Comparison of ENCODE assay signal across 8 mouse cellular contexts in the genomic region with DNA sequence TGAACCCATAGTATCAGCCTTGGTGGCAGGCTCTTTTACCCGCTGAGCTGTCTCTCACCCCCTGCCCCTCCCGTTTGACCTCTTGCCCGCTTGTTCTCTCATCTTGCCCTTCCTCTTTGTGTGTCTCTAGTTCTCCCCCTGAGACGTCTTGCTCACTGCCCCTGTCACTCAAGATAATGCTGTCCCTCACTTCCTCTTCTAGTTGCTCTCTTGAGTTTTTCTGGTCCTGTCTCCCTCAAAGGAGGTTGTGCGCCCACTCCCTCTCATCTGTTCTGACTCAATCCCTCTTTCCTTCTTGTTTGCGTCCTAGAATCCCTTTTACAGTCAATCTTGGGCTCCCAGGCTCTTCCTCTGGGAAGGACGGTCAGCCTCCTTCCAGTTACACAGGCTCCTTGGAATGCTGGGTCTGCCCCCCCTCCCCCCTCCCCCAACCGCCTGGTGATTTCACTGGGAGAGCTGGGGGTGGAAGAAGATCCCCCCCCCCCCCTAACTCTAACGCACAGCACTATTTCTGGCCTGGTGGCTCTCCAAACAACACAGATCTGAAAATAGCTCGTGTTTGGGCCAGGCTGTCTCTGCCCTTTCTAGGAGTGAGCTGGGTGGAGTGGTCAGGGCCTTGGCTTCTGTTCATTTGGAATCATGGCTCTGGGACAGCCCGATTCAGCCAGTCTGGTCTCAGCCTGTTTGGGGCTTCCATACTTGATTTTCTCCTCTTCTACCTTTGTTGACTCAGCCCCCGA. TPM values are rescaled to one million over a fixed set of nuclear protein-coding genes. Genes with fewer than 3 reads are reported as not detected.
DNase-seq lines count a peak whose midpoint lies in the region; ATAC-seq and TF ChIP-seq lines count a peak whose summit lies in the region.

No protein-coding gene starts in this region.

- no peak overlapping the region for H3K4me3 ChIP-seq in limb, embryonic 13.5 days
- no peak overlapping the region for H3K4me3 ChIP-seq in limb, embryonic 10.5 days
- H3K4me3 ChIP-seq in heart, postnatal 0 days (ENCODE audit: low read depth, low read length): no peak overlapping the region
- H3K4me3 ChIP-seq in lung, embryonic 15.5 days: no peak overlapping the region
- H3K4me3 ChIP-seq in hindbrain, embryonic 16.5 days (ENCODE audit: low read length): no peak overlapping the region

- no peak overlapping the region for H3K9ac ChIP-seq in limb, embryonic 13.5 days
- peak overlapping the region; percentile 24; the same call in 1 of the 2 replicates for H3K9ac ChIP-seq in heart, postnatal 0 days (replicated peaks; ENCODE audit: low read depth, low read length)
- H3K9ac ChIP-seq in lung, embryonic 15.5 days: no peak overlapping the region
- no peak overlapping the region for H3K9ac ChIP-seq in hindbrain, embryonic 16.5 days (ENCODE audit: low read depth, low read length)

- no peak for TF ChIP-seq CTCF in heart, postnatal 0 days (IDR thresholded peaks at IDR 0.05; ENCODE audit: low read depth)

- no peaks in the 10 kb centered on the region for H3K27me3 ChIP-seq in limb, embryonic 13.5 days
- no peaks in the 10 kb centered on the region for H3K27me3 ChIP-seq in limb, embryonic 10.5 days (ENCODE audit: low read depth, poor library complexity, severe bottlenecking)
- no peaks in the 10 kb centered on the region for H3K27me3 ChIP-seq in heart, postnatal 0 days (ENCODE audit: control insufficient read depth, insufficient read depth, low read length)
- no peaks in the 10 kb centered on the region for H3K27me3 ChIP-seq in lung, embryonic 15.5 days
- H3K27me3 ChIP-seq in hindbrain, embryonic 16.5 days (replicated peaks; ENCODE audit: control insufficient read depth, insufficient read depth, low read length): no peaks in the 10 kb centered on the region

- H3K4me1 ChIP-seq in limb, embryonic 13.5 days: peaks cover 24% of the 10 kb centered on the region
- peaks cover 45% of the 10 kb centered on the region for H3K4me1 ChIP-seq in limb, embryonic 10.5 days
- peaks cover 55% of the 10 kb centered on the region for H3K4me1 ChIP-seq in heart, postnatal 0 days (ENCODE audit: control insufficient read depth, insufficient read depth)
- H3K4me1 ChIP-seq in lung, embryonic 15.5 days: peaks cover 89% of the 10 kb centered on the region
- H3K4me1 ChIP-seq in hindbrain, embryonic 16.5 days (ENCODE audit: control insufficient read depth, insufficient read depth, low read depth, low read length): peaks cover 16% of the 10 kb centered on the region

- no peak for DNase-seq in limb, embryonic 10.5 days (ENCODE audit: low spot score)
- DNase-seq in embryo, embryonic 10 days (ENCODE audit: low spot score): peak; percentile 36
- DNase-seq in heart, postnatal 0 days (ENCODE audit: low spot score): peak; percentile 86
- no peak for DNase-seq in left cerebral cortex, postnatal 36 days (ENCODE audit: low spot score in 2 of 2)
- DNase-seq in thymus, postnatal 10 days (ENCODE audit: low spot score in 2 of 2): no peak

- ATAC-seq in limb, embryonic 13.5 days (ENCODE audit: low FRiP score, low read depth): no peak
- ATAC-seq in heart, postnatal 0 days (ENCODE audit: insufficient read depth, low read depth): peak; percentile 64
- peak; percentile 36; the same call in 1 of the 2 replicates for ATAC-seq in lung, embryonic 15.5 days (ENCODE audit: borderline replicate concordance, extremely low read depth, low FRiP score, low TSS enrichment)
- no peak for ATAC-seq in hindbrain, embryonic 16.5 days

- H3K9me3 ChIP-seq in limb, embryonic 13.5 days: no peaks in the 10 kb centered on the region
- H3K9me3 ChIP-seq in limb, embryonic 10.5 days (replicated peaks): no peaks in the 10 kb centered on the region
- no peaks in the 10 kb centered on the region for H3K9me3 ChIP-seq in heart, postnatal 0 days (replicated peaks; ENCODE audit: control insufficient read depth, low read length)
- H3K9me3 ChIP-seq in lung, embryonic 15.5 days: no peaks in the 10 kb centered on the region
- H3K9me3 ChIP-seq in hindbrain, embryonic 16.5 days (ENCODE audit: control insufficient read depth, low read length): no peaks in the 10 kb centered on the region

- 44% methylated on average over 12 of the region's 12 CpGs for WGBS in limb, embryonic 13.5 days
- 51% methylated on average over 12 of the region's 12 CpGs for WGBS in limb, embryonic 10.5 days
- 9% methylated on average over 11 of the region's 12 CpGs for WGBS in heart, postnatal 0 days
- 25% methylated on average over 11 of the region's 12 CpGs for WGBS in lung, embryonic 15.5 days
- WGBS in hindbrain, embryonic 16.5 days: 50% methylated on average over 12 of the region's 12 CpGs

- no peak overlapping the region for H3K4me2 ChIP-seq in limb, embryonic 13.5 days (replicated peaks)
- no peak overlapping the region for H3K4me2 ChIP-seq in heart, postnatal 0 days (ENCODE audit: low read depth, low read length)
- H3K4me2 ChIP-seq in lung, embryonic 15.5 days: no peak overlapping the region; the same call in 1 of the 2 replicates
- no peak overlapping the region for H3K4me2 ChIP-seq in hindbrain, embryonic 16.5 days (ENCODE audit: low read length)

- intact Hi-C loops in left cerebral cortex, postnatal 36 days (cut with DNase I): no loop called here

- H3K27ac ChIP-seq in limb, embryonic 13.5 days: 0 out of 2 replicates have a peak overlapping the region, but pooled peaks have one; percentile 3
- no peak overlapping the region; the same call in none of the 2 replicates for H3K27ac ChIP-seq in limb, embryonic 10.5 days
- H3K27ac ChIP-seq in heart, postnatal 0 days (ENCODE audit: low read depth): peak overlapping the region; percentile 92
- H3K27ac ChIP-seq in lung, embryonic 15.5 days: peak overlapping the region; percentile 88
- H3K27ac ChIP-seq in hindbrain, embryonic 16.5 days (ENCODE audit: low read depth, low read length): no peak overlapping the region

- TF ChIP-seq EP300 in heart, postnatal 0 days (IDR thresholded peaks at IDR 0.05; ENCODE audit: low read depth): no peak

- no peaks in the 10 kb centered on the region for H3K36me3 ChIP-seq in limb, embryonic 13.5 days
- H3K36me3 ChIP-seq in limb, embryonic 10.5 days: no peaks in the 10 kb centered on the region
- H3K36me3 ChIP-seq in heart, postnatal 0 days (replicated peaks; ENCODE audit: control insufficient read depth, insufficient read depth, low read length): no peaks in the 10 kb centered on the region
- H3K36me3 ChIP-seq in lung, embryonic 15.5 days: no peaks in the 10 kb centered on the region
- no peaks in the 10 kb centered on the region for H3K36me3 ChIP-seq in hindbrain, embryonic 16.5 days (ENCODE audit: control insufficient read depth, insufficient read depth, low read length)

RNA-seq across cellular contexts. Expression of gene Serpine1, which starts 4.3 kb away (rescaled TPM):
- 0.28 and 0.83 TPM in 2 replicates for polyA plus RNA-seq in limb, embryonic 13.5 days (2015; fragmentation: Nextera tagmentation; extraction: Ambion mirVana)
- 0.36 and 0.39 TPM in 2 replicates for polyA plus RNA-seq in limb, embryonic 10.5 days (2016; fragmentation: Nextera tagmentation; extraction: Ambion mirVana)
- 19.1 and 26.4 TPM in 2 replicates for total RNA-seq in heart, postnatal 0 days (2014; rRNA removed; ENCODE audit: low replicate concordance)
- 0.93 and 1.2 TPM in 2 replicates for polyA plus RNA-seq in heart, postnatal 0 days (2015; fragmentation: Nextera tagmentation; extraction: Ambion mirVana)
- polyA plus RNA-seq in lung, embryonic 15.5 days (2015; fragmentation: Nextera tagmentation; extraction: Ambion mirVana): 0.86 TPM in 2 replicates
- under 1 TPM; 0.57 to 0.91 TPM for total RNA-seq in left cerebral cortex, postnatal 36 days (2021)
- polyA plus RNA-seq in hindbrain, embryonic 16.5 days (2015; fragmentation: Nextera tagmentation; extraction: Ambion mirVana): 0.14 TPM in 1 of 2 replicates, not detected in the other

RNA-seq across cellular contexts. Expression of gene Ap1s1, which starts 30.4 kb away (rescaled TPM):
- polyA plus RNA-seq in limb, embryonic 13.5 days (2015; fragmentation: Nextera tagmentation; extraction: Ambion mirVana): 156 and 159 TPM in 2 replicates
- polyA plus RNA-seq in limb, embryonic 10.5 days (2016; fragmentation: Nextera tagmentation; extraction: Ambion mirVana): 155 and 170 TPM in 2 replicates
- total RNA-seq in heart, postnatal 0 days (2014; rRNA removed; ENCODE audit: low replicate concordance): 45.0 and 94.4 TPM in 2 replicates
- polyA plus RNA-seq in heart, postnatal 0 days (2015; fragmentation: Nextera tagmentation; extraction: Ambion mirVana): 93.0 and 96.5 TPM in 2 replicates
- polyA plus RNA-seq in lung, embryonic 15.5 days (2015; fragmentation: Nextera tagmentation; extraction: Ambion mirVana): 202 and 206 TPM in 2 replicates
- 100 to 1,000 TPM; 315 to 338 TPM for total RNA-seq in left cerebral cortex, postnatal 36 days (2021)
- 242 and 260 TPM in 2 replicates for polyA plus RNA-seq in hindbrain, embryonic 16.5 days (2015; fragmentation: Nextera tagmentation; extraction: Ambion mirVana)

RNA-seq across cellular contexts. Expression of gene Trim56, which starts 39.6 kb away (rescaled TPM):
- polyA plus RNA-seq in limb, embryonic 13.5 days (2015; fragmentation: Nextera tagmentation; extraction: Ambion mirVana): 6.9 and 7.5 TPM in 2 replicates
- 5.6 and 7.0 TPM in 2 replicates for polyA plus RNA-seq in limb, embryonic 10.5 days (2016; fragmentation: Nextera tagmentation; extraction: Ambion mirVana)
- 15.1 and 20.3 TPM in 2 replicates for total RNA-seq in heart, postnatal 0 days (2014; rRNA removed; ENCODE audit: low replicate concordance)
- polyA plus RNA-seq in heart, postnatal 0 days (2015; fragmentation: Nextera tagmentation; extraction: Ambion mirVana): 4.7 and 4.9 TPM in 2 replicates
- 9.8 and 10.5 TPM in 2 replicates for polyA plus RNA-seq in lung, embryonic 15.5 days (2015; fragmentation: Nextera tagmentation; extraction: Ambion mirVana)
- 1 to 10 TPM; 4.3 to 5.2 TPM for total RNA-seq in left cerebral cortex, postnatal 36 days (2021)
- polyA plus RNA-seq in hindbrain, embryonic 16.5 days (2015; fragmentation: Nextera tagmentation; extraction: Ambion mirVana): 1.8 and 2.3 TPM in 2 replicates

RNA-seq across cellular contexts. Expression of gene Vgf, which starts 50.2 kb away (rescaled TPM):
- 0.08 and 0.11 TPM in 2 replicates for polyA plus RNA-seq in limb, embryonic 13.5 days (2015; fragmentation: Nextera tagmentation; extraction: Ambion mirVana)
- polyA plus RNA-seq in limb, embryonic 10.5 days (2016; fragmentation: Nextera tagmentation; extraction: Ambion mirVana): 0.16 TPM in 1 of 2 replicates, not detected in the other
- total RNA-seq in heart, postnatal 0 days (2014; rRNA removed; ENCODE audit: low replicate concordance): not detected in 2 replicates
- polyA plus RNA-seq in heart, postnatal 0 days (2015; fragmentation: Nextera tagmentation; extraction: Ambion mirVana): 0.05 TPM in 1 of 2 replicates, not detected in the other
- 0.11 and 0.19 TPM in 2 replicates for polyA plus RNA-seq in lung, embryonic 15.5 days (2015; fragmentation: Nextera tagmentation; extraction: Ambion mirVana)
- total RNA-seq in left cerebral cortex, postnatal 36 days (2021): 100 to 1,000 TPM; 358 to 374 TPM
- 14.1 and 17.0 TPM in 2 replicates for polyA plus RNA-seq in hindbrain, embryonic 16.5 days (2015; fragmentation: Nextera tagmentation; extraction: Ambion mirVana)

Comparison
In these comparisons a context has a peak if more than half of its experiments do, and no peak if none do; other contexts are left out.
1. H3K27ac ChIP-seq: peak in limb, embryonic 13.5 days (single experiment), heart, postnatal 0 days (single experiment) and lung, embryonic 15.5 days (single experiment); none in limb, embryonic 10.5 days (single experiment) and hindbrain, embryonic 16.5 days (single experiment).
2. ATAC-seq: peak in heart, postnatal 0 days (single experiment) and lung, embryonic 15.5 days (single experiment); none in limb, embryonic 13.5 days (single experiment) and hindbrain, embryonic 16.5 days (single experiment).
3. DNase-seq: peak in embryo, embryonic 10 days (single experiment) and heart, postnatal 0 days (single experiment); none in limb, embryonic 10.5 days (single experiment), left cerebral cortex, postnatal 36 days (0 of 2) and thymus, postnatal 10 days (0 of 2).